Mouse (Mus musculus) gastrocnemius, postnatal 36 days (tissue): ENCODE data around the gene Gramd2. TPM values are rescaled to one million over a fixed set of nuclear protein-coding genes. Genes with fewer than 3 reads are reported as not detected.
A peak's percentile ranks its signal among the peaks of the same experiment; 100 is the strongest.

Experiments
- DNase-seq, 2 experiments: peaks; one replicate each; pipeline ENCODE4 v3.0.0; 2022
- intact Hi-C: fragments of 180-260 bp; cut with DNase I; formaldehyde crosslinking; loops from one replicate; pipeline ENCODE4 v1.15.1; 2025
- long read RNA-seq, 2 experiments: library from polyadenylated mRNA; stranded (forward); transcript quantifications; one replicate each; pipeline ENCODE4 v2.0.0; 2021
- total RNA-seq, 2 experiments: library from RNA; stranded (reverse); gene quantifications; 2 replicates each; pipeline ENCODE4 v1.2.3; 2021

The Gramd2 gene
- total RNA-seq: under 1 TPM in 1 of 2 experiments, not detected in 1; 0.25 TPM
- long read RNA-seq, experiment 1, partial matches to known transcripts: 0 of 1 reads
- long read RNA-seq, experiment 1, other reads (novel, unspliced or antisense): 1 of 1 reads
- long read RNA-seq, experiment 2: 0 reads

DNA sequence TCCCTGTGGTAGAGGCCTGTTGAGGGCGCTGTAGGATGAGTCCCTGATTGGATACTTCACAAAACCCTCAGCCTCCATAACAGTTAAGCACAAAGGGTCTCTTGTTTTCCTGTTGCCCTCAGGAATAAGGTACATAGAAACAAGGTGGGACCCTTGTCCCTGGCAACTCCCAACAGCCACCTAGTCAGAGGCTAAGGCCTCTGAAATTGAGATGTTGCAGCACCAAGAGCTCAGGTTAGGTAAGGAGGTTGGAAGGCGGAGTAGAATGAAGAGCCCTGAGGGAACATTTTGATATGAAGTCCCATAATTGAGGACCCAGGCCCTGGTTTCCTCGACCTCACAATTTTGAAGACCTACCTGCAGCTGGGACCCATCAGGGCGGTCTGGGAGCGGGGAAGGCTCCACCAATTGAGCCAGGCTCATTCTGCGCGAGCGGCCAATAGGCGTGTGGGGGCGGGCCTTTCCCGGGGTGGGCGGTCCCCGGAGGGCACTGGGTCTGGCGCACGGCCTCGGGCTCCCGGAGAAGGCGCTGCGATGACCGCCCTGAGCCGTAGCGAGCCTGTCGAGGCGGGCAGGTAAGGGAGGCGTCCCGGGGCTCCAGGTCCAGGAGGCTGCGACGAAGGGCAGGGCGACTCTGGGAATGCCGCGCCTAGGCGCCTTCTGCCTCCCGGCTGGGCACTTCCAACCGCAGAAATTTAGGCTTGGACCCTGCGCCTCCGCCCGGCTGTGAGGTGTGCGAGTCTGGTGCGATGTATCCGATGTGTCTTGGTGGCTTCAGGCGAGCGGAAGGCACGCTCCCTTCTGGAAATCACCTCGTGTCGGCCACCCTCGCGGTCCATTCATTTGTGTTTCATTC, at the start of gene Gramd2:
Gene Gramd2, plus strand, starts transcription at position 467 of the 856 bp plus-strand sequence.
- peak; percentile 60 to 70 for DNase-seq
- intact Hi-C loops: no loop called here

DNA sequence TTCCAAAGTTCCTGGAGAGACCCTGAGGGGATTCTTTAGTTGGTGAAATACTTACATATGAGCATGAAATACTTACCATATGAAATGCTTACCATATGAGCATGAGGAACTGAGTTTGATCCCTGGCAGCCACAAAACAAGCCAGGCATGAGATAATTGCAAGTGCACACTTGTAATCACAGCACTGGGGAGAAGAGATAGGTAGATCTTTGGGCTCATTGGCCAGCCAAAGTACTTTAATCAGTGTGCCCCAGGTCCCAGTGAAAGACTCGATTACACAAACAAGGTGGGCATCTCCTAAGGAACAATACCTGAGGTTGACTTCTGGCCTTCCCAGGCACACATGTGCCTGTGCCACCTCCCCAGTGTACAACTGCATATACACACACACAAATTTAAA, 41.6 kb upstream of the Gramd2 start:
- intact Hi-C loops: no loop called here
- DNase-seq: no peak

DNA sequence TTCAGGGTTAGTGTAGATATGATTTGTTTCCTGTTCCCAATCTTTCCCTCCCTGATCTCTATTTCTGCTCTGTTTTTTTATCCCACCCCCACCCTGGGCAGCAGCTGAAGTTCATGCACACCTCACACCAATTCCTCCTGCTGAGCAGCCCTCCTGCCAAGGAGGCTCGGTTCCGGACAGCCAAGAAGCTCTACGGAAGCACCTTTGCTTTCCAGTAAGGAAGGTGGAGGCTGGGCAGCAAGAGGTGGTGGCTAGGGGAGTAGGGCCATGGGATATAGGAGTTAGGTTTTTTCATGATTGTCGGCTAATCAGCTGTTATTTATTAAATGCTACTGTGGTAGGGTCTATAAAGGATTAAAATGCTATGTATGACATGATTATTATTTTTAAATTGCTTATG, 40.0 kb upstream of the Gramd2 start:
- DNase-seq: no peak
- intact Hi-C loops: no loop called here

DNA sequence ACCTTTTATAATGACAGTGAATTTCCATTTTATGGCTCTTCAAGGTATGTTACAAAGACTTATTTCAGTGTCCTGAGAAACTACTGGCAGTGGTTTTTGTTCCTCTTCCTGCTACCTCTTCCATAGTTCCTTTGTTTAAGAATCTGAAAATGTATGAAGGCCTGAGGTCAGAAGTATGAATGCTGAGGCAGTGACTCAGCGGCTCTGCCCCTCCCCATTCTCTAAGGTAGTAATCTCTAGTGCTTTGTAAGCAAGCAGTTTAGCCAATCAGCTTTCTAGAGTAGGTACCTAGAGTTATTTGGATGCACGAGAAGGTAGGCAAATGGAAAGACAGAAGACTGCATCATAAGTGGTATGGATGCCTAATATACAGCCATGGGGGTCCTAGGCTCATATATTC, 38.6 kb upstream of the Gramd2 start:
- no peak for DNase-seq
- intact Hi-C loops: no loop called here

DNA sequence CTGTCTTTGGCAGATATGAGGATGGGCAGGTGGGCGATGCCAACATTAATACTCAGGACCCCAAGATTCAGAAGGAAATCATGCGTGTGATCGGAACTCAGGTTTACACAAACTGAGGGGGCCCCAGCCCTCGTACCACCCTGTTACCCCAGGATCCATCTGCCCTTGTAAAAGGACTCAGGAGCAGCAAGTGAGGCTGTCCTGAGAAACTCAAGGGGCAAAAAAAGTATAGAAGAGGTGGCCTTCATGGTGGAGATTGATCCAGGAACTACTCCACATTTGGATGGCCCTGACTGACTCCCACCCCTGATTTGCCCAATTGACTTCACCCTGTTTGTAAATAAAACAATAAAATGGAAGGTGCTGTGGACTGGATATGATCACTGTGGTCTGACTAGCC, 30.0 kb upstream of the Gramd2 start:
- no peak for DNase-seq
- intact Hi-C loops: no loop called here

DNA sequence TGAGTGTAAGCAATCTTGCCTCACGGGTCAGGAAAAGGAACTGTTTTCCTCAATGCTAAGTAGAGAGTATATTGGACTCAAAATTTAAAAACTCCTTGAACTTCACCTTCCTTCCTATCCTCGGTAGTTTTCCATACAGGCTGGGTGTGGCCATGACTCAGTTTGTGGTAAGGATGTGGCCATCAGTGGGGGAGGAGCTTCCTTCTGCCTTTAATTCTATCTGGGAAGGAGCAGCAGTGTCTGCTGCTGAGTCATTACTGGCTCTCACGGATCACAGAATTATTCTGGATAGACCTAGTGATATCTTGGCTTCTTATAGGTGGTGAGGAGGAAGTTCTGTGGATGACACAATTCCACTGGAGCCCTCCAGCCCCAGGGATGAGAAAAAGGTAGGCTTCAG, 26.6 kb upstream of the Gramd2 start:
- no peak for DNase-seq
- intact Hi-C loops: no loop called here

DNA sequence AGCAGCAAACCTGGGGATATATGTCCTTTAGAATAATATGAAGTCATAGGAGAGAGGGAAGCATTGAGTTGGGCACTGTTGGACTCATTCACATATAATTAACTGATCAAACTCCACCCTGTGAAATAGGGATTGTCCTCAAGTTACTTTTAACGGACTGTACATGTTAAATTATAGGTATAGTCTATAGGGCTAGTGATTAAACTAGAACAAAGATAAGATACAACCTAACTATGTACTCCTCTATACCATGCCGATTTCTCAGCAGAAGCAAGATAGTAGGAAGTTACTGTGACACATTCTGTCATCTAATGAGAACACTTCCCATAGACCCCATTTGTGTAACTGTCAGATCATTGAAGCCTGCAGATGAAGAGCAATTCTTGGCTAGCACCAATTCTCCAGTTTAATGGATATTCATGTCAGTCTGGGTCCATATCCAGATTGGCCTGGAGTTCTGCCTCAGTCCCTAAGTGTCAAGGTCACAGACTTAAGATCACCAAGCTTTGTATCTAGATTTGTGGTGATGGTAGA, 25.4 kb upstream of the Gramd2 start:
- intact Hi-C loops: no loop called here
- DNase-seq: no peak

DNA sequence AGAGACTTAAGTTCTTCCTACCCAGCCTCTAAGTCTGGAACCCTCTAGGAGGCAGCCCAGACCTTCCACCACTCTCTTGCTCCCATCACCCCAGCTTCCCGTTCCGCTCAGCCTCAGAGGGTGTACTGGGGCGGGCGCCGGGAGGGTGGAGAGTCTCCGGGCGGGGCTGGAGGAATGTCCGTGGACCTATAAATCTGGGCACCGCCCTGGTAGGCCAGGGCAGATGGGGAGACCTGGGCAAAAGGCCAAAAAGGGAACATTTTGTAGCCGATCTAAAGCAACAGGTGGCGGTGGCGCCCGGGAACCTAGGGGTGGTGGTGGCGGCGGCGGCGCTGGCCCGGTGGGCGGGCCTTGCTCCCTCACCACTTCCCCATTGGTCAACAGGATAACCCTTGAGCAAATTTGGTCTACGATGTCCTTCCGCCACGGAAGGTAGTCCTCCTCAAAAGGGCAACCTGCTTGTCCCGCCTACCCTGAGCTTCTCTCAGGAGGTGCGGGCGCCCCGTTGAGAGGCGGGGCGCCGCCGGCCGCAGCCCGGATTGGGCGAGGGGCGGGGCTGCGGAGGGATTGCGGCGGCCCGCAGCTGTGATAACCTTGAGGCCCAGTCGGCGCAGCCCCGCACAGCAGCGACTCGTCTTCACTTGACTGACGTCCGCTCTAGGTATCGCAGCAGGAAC, 23.8 kb upstream of the Gramd2 start, which contains the start of gene Pkm:
Gene Pkm, plus strand, starts transcription at position 411 of the 677 bp plus-strand sequence.
- intact Hi-C loops: loop anchor here (2.0 kb wide), 1 partner anchor 17 kb away; no protein-coding TSS in a partner anchor
- peak; percentile 92 to 95 for DNase-seq

DNA sequence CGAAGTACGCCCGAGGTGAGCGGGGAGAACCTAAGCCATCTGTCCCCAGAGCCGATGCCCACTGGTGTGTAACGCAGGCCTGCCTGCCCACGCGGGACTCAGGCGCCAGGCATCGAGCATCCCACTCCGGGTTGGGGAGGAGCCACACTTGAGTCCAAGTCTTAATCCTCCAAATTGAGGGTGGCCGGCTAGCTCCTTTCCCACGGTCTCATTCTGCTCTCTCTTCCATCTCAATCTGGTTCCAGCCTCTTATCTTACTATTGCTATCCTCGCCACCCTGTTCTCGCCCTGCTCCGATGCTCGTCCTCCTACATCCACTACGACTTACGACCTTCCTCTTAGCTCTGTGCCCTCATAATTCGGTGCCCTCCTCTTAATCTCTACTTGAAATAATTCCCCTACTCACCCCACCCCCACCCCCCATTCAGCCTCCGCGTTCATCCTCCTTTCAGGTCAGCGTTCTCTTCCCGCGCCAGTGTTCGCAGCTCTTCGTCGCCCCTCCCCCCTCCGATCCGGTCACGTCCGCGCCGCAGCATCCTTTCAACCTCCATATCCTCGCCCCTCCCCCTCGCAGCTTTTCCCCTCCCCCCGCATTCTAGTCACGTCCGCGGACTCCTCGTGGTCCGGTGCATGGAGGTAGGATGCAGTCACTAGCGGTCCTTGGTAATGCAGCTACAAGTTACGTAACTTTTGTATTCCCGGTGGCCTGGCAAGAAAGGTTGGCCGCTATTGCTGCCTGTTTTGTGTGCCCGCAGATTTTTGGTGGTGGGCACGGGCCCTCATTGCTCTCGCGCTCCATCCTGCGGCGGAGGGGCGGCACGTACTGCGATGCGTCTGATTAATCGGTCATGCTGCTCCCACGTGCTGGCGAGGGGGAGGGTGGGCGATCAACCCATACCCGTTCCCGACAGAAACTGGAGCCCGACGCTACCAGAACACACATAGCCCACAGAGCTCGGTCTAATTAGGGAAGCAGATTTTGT, 23.0 kb upstream of the Gramd2 start:
- intact Hi-C loops: loop anchor here (2.0 kb wide), 1 partner anchor 16 kb away; no protein-coding TSS in a partner anchor
- DNase-seq: peak; percentile 61 to 68

DNA sequence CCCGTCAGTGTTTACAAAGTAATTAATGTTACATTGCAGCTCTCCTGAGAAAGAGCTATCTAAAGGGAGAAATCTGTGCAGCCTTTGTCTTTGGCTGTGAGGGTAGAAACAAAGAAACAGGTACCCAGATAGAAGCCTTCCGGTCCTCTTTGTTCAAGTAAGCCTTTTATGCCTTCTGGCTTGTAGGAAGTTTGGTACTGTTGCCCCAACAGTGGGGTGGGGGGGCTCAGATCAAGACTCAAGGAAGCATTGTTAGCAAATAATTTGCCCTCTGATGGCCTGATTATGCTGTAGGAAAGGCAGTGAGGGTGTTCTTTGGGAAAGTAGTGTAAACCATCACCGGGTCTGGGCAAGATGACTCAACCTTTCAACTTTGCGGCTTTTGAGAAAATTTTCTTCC, 21.8 kb upstream of the Gramd2 start:
- intact Hi-C loops: no loop called here
- DNase-seq: no peak

DNA sequence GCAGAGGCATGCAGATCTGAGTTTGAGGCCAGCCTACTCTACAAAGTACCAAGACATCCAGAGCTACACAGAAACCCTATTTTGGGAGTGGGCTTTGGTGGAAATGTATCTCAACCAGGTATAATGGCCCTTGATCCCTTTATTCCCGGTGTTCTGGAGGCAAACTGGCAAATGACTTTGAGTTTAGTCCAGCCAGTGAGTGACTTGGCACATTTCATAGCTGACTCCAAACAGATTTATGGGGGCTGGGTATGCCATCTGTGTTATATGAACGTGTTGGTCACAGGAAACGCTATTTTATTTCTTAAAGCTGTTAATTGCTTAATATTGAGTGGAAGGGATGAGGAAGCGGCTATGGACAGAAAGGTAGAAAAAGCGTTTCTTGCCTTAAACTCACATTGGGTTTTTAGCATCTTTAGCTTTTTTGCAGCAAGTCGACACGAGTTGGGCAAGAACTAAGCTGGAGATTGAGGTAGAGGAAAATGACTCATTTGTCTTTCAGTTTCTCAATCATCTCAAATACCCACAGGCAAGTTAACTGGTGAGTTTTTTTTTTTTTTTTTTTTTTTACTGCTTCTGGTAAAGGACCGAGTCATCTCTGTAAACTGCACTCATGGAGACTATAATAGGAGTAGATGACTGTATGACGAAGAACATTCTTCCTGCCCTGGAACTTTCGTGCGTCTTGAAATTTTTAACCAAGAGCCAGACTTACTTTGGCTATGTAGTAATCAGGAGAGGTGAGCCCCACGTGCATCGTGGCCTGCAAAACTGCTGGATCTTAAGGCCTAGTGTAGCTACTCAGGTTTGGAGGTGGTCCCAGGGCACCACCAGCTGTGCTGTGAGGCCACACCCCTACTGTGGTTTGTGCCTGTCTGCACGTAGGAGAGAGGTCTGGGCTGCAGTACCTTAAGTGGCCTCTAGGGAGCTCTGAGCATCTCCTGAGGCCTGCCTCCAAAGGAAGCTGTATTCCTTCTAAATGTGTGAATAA, 20.6 kb upstream of the Gramd2 start:
- peak; percentile 72 to 74 for DNase-seq
- intact Hi-C loops: no loop called here

DNA sequence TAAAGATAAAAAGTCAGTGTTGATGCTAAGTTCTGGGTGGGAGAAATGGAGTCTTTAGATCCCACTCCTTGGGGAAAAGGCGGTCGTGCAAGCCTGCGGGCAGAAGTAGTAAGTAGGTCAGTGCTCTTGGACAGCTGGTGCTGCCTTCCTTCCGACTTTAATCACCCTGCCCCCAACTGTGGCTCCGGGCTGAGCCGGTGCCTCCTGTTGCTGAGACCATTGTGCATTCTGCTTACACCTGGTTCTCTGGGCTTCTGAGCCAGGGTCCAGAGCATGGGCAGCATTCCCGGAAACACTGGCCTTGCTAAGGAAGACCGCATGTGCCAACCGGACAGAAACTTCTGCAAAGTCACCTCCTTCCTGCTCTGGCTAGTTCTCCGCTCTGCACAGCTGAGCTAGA, 19.5 kb upstream of the Gramd2 start:
- intact Hi-C loops: no loop called here
- peak; percentile 42 to 56 for DNase-seq

DNA sequence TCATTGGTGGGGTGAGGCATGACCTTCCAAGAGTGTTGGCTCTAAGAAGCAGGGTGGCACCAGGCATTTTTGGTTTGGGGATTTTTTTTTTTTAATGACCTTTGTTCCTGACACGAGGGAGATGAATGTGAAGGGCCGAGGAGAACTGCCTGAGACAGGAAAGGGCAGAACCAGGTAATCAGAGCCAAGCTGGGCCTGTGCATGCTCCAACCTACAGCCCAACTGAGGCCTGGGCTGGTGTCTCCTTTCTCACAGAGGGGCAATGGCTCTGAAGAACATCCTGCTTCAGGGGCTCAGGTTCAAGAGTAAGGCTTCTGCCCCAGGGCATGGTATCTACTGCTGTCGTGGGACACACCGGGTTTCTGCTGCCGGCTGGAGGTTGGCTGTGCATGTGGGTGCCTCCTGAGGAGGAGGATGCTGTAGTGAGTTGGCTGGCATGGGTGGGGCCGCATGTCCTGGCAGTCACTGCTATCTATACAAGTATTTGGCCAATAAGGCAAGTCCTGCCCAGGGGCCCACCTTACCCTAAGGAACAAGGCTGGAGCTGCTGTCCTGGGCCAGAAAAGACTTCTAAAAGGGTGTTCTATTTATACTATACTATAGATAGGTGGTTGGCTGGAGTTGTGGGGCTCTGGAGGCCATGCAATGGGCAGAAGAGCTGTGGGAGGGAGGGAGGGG, 18.5 kb upstream of the Gramd2 start:
- no peak for DNase-seq

DNA sequence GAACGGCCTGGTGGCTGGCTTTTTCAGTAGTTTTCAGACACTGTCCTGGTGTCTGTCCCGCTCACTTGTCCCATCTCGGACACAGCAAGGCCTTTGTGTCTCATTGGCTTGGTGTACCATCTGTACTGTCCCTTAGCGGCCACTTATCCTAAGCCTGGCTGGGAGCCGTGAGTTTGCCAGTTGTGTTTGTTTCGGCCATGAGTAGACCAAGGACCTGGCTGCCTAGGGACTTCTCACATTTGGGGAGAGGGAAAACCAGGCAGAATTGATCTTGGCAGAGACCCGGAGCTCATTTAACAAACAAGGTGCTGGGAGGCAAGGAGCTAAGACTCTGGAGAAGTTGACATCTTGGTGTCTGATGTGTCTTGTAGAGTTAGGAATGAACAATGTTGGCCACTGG, 16.7 kb upstream of the Gramd2 start:
- intact Hi-C loops: no loop called here
- DNase-seq: no peak

More for the DNA sequence above, 18.5 kb upstream of the Gramd2 start:
- intact Hi-C loops: no loop called here

DNA sequence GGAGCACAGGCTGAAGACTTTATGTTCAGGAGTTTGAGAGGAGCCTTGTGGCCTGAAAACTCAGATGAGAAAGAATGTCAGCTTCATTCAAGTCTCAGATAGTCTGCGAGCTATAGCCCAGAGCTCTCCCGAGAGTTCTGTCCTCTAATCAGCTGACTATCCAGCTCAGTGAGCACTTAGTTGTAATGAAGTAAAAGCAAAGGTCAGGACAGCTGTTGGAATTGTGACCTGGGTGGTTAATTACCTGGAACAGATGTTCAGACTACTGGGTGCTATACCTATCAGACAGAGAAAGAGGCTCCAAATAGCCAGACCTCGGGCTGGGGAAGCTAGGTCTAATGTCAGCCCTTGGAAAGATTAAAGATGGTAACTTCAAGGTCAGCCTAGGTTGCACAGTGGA, 16.0 kb upstream of the Gramd2 start:
- intact Hi-C loops: no loop called here
- DNase-seq: no peak

DNA sequence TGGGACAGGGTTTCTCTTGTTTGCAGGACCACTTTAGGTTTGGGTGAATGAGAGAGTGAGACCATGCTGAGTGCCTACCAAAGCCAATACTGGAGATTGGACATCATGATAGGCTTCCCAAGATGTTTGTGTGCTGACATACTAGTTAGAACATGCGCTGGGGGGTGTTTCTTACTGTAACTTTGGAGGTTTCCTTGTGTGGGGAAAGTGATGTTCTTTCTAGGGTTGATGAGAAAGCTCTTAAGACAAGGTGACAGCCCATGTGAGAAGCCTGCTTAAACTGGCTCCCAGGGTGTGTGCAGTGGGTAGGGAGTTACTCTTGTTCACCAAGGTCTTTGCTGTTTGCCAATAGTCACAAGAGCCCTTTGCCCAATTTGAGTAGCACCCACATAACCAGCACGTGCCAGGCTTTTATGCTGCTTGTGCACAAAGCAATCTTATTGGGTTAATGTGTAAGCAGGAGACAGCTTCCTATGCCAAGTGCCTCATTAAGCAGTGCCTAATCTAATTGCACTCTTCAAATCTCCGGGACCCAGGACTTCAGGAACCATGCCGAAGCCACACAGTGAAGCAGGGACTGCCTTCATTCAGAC, 15.2 kb upstream of the Gramd2 start:
- no peak for DNase-seq
- intact Hi-C loops: no loop called here

DNA sequence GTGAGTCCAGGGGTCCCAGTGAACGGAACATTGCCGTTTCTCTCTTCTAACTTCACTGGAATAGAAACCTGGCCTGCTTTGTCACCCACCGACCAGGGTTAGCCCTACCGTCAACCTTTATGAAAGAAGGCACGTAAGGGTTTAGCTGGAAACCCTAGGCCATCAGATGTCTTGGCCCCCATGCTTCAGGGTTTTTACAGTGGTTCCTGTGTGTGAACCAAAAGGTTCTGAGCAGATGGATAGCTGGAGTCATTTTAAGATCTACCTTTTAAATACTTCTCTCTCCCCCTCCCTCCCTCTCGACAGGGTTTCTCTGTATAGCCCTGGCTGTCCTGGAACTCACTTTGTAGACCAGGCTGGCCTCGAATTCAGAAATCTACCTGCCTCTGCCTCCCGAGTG, 13.9 kb upstream of the Gramd2 start:
- intact Hi-C loops: no loop called here
- no peak for DNase-seq

DNA sequence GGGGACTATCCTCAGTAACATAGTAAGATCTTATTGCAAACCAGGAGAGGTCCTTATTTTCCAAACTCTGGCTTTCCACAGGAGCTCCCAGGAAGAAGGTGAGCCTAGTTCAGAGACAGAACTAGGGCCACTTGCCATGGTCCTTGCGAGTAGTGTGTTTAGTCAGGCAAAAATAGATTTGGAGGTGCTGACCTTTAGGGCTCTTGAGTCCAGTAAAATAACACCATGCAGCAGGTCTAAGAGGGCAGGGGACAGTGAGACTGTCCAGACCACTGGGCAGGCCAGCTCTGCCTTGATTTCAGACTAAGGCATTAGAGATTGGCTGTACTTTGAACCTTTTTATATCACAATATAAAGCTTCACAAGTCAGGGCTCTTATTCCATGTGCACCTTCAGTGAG, 13.1 kb upstream of the Gramd2 start:
- no peak for DNase-seq
- intact Hi-C loops: no loop called here
